Mouse (Mus musculus): ENCODE data around the gene Pomgnt1. TPM values are rescaled to one million over a fixed set of nuclear protein-coding genes. Genes with fewer than 3 reads are reported as not detected.

The Pomgnt1 gene
- total RNA-seq, 2 experiments from 2014 or later, result 69.2 to 77.9 TPM

DNA sequence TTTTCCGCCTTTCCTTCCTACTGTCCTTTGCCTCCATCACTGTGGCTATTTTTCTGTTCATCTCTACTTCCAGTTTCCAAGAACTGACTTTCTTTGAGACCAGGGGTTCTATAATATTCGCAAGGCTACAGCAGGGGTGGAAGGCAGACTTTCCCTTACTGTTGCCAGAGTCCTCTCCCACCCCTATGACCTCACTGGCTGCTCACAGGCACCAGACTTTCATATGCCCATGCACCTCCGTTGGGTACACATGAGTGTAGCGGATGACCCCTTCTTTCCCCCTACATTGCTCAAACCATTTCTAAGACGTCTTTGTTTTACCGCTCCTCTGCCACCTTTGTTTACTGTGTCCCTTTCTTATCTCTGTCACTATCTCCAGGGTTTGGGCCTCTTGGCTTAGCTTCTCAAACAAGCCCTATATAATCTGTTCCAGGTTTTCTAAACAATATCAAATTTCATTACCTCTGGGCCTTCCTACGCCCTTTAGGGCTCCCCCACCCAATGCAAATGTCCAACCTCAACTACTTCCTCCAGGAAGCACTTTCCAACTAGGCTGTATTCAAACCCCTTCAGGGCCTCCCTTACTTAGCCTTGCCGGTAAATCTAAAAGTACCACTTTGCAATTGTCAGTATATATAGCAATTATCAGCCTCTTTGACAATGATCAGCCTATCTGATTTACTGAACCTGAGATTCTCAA lies 42.2 kb downstream of the Pomgnt1 start:
- no peak for TF ChIP-seq CTCF (conservative IDR thresholded peaks at IDR 0.05)
- Histone ChIP-seq H3K27ac (no peak overlapping the region), H3K4me3 (no peak overlapping the region)
- DNase-seq (ENCODE audit: low spot score in 2 of 2), result no peak

DNA sequence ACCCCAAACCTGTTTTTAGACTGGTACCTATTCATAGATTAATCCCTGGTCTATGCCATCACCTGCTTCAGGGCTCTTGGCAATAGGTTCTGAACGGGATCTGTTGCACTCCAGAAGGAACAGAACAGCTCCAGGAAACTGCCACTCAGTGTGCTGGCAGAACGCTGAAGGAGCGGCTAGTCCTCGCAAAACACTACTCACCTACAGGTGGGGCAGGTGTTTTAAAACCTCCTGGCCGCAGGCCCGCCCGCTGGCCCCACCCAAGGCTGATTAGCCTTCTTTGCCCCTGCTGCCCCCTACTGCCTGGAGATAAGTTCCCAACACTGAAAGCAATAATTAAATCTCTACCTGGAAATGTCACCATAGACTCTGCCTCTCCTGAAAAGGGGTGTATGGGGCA lies 43.8 kb downstream of the Pomgnt1 start, which contains the start of gene Tspan1:
Tspan1 (minus strand) TSS at position 198 of the 400 bp plus-strand sequence.
- Histone ChIP-seq H3K27ac (no peak within 1 kb of the TSS), H3K4me3 (no peak within 1 kb of the TSS)
- TF ChIP-seq CTCF (conservative IDR thresholded peaks at IDR 0.05), result peak; percentile 56
- no peak for DNase-seq (ENCODE audit: low spot score in 2 of 2)

DNA sequence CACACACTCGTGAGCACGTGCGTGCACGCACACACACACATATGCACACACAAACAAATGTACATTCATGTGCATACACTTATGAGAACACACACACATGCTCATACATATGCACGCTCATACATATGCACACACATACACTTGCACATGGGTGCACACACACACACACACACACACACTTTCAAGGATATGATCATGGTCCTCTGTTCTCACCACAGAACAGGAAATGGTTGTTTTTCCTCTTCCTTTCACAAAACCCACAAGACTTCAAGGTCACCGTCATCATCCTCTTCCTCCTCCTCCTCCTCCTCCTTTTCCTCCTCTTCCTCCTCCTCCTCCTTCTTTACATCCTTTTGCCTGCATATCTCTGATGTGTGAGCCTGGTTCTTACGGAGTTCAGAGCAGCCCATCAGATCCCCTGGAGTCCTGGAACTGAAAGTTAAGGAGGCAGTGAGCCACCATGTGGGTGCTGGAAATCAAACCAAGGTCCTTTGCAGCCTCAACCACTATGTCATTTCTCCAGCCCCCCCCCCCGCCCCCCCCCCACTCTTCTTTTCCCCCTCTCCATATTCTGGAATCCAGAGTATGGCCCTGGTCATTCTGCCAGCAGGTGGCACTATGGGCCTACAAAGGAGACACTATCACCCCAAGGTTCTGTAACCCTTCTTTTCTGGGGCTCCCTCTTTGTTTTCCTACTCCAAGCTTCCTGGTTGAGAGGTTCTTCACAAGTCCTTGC lies 45.1 kb downstream of the Pomgnt1 start:
- no peak overlapping the region for H3K4me3 ChIP-seq
- H3K27ac ChIP-seq, result no peak overlapping the region
- peak in 1 of 2 experiments; percentile 76 for DNase-seq (ENCODE audit: low spot score in 2 of 2)
- TF ChIP-seq CTCF (conservative IDR thresholded peaks at IDR 0.05), result peak; percentile 78

DNA sequence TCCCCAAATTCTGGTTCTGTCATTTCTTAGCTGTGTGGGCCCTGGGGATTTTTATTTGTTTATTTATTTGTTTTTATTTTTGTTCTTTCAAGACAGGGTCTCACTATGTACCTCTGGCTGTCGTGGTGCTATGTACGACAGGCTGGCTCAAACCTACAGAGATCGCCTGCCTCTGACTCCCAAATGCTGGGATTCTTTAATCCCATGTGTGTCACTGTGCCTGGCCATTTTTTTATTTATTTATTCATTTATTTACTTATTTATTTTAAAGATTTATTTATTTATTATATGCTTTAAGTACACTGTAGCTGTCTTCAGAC lies 45.7 kb downstream of the Pomgnt1 start:
- H3K4me3 ChIP-seq, result no peak overlapping the region
- no peak for TF ChIP-seq CTCF (conservative IDR thresholded peaks at IDR 0.05)

DNA sequence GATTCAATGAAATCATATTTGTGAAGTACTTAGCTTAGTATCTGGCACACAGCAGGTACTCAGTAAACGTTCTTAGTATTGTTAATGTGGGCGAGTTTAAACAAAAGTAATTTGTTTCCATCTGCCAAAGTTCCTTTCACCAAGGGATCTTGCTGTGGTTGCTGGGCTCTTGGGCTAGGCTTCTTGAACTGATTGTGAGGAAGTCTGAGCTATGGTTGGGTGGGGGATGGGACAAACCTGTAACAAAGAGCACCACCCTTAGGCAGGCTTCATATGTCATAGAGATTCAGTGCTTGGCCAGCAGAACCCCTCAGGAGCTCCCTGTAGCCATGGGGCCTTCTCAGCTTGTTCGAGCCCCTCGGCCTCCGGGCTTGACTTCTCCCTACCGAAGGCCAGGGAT lies 49.4 kb downstream of the Pomgnt1 start, which contains the start of the genes 1700042G07Rik and Gm49337:
1700042G07Rik (plus strand) TSS at position 301 of the 400 bp plus-strand sequence.
Gm49337 (plus strand) TSS at position 313 of the 400 bp plus-strand sequence.
- DNase-seq (ENCODE audit: low spot score in 2 of 2), result no peak
- Histone ChIP-seq H3K4me3 (no peak within 1 kb of the TSS), H3K27ac (peak within 1 kb of the TSS; percentile 80; the same call in 1 of the 2 replicates)
- TF ChIP-seq CTCF (conservative IDR thresholded peaks at IDR 0.05), result no peak

More for the DNA sequence above, 45.7 kb downstream of the Pomgnt1 start:
- H3K27ac ChIP-seq, result no peak overlapping the region
- no peak for DNase-seq (ENCODE audit: low spot score in 2 of 2)

DNA sequence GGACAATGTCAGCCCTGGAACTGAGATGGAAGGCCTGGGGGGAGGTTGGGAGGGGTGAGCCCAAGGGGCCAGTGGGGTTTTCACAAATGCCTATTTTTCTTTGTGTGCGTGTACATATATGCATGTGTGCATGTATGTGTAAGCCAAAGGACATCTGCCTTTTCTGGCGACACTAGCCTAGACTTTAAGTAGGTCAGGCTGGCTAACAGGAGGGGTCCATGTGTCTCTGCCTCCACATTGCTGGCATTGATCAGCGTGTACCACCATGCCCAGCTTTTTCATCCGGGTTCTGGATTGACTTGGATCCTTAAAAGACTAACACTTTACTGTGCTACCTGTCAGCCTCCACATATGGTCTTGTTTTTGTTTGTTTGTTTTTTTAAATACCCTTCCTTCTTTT lies 50.1 kb downstream of the Pomgnt1 start:
- DNase-seq (ENCODE audit: low spot score in 2 of 2), result no peak
- H3K4me3 ChIP-seq, result no peak overlapping the region
- peak overlapping the region; percentile 80; the same call in 1 of the 2 replicates for H3K27ac ChIP-seq
- no peak for TF ChIP-seq CTCF (conservative IDR thresholded peaks at IDR 0.05)

DNA sequence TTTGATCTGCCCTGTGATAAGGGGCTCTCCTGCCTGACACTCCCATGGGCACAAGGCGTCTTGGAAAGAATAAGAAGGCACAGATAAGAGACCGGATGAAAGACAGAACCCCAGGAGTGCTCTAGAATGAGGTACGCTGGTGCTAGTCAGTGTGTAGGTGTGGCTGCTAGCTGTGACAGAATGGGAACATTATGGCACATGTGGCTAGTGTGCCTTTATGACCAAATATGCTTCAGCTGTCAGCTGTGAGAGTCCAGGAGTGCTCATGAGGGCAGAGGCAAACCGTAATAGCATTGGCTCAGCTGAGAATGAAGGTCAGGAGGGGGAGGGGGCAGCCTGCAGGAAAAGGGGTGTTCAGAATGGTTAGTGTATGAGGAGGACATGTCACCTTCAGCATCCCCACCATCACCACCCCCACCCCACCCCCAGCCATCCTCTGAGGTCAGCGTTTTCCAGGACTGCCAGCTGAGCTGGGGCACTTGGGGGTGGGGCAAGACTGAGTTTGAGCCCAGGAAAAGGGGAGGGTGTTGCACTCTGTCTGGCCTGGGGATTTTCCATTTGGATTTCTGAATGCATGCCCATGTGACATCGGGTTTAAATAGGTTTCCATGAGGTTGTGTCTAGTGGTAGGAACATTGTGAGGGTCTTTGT lies 51.0 kb downstream of the Pomgnt1 start:
- DNase-seq (ENCODE audit: low spot score in 2 of 2), result no peak
- no peak overlapping the region for H3K4me3 ChIP-seq
- H3K27ac ChIP-seq, result peak overlapping the region; percentile 80
- TF ChIP-seq CTCF (conservative IDR thresholded peaks at IDR 0.05), result no peak

DNA sequence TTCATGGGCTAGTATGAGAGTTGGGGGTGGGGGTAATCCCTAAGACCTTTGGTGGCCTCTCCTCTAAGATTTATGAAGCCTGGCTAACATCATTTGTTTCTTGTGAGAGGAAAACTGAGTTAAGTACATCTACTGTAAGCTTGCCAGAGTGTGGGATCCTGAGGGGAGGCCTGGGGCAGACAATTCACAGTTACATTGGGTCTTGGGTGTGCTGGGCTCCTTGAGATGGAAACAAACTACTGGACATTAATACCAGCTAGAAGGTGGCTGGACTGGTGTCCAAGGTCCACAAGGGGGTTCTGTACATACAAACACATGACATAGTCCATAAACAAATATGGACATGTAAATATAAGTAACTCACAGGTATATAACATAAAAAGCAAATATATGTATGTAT lies 51.5 kb downstream of the Pomgnt1 start:
- peak overlapping the region; percentile 80 for H3K27ac ChIP-seq
- no peak for TF ChIP-seq CTCF (conservative IDR thresholded peaks at IDR 0.05)
- no peak for DNase-seq (ENCODE audit: low spot score in 2 of 2)
- H3K4me3 ChIP-seq, result no peak overlapping the region

DNA sequence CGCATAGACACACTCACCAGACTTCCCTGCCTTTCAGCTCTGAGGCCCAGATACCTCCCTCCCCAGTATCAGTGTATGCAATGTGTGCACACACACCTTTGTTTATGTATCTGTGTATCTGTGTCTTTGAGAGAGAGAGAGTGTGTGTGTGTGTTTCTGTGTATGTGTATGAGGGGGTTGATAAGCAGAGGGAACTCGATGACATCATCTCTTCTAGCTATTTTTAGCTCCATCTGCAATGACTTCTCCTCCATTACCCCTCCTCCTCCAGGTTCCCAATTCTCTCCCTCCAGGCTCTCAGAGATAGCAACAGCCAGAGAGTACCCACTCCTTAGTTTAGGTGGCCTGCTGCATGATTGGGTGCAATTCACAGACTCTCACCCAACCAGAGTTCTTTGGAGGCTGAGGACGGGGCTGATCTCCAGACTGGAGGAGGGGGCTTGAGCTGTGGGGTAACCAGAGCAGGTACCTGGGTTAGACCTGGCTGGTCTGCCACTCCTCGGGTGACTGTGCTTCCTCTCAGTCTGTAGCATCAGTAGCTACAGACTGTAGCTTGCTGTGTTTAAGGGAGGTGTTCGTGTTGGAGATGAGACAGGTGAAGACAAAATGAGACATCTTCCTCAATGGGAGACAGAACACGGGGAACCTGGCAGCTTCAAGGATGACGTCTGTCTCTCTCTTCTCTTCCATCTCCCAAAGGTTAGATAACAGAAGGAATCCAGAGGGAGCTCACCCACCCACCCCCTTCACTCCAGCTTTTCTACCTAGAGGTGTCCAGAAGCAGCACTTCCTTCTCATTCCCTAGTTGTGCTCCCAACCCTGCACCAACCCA lies 52.3 kb downstream of the Pomgnt1 start:
- TF ChIP-seq CTCF (conservative IDR thresholded peaks at IDR 0.05), result no peak
- Histone ChIP-seq H3K4me3 (peak overlapping the region; percentile 44; the same call in 1 of the 2 replicates), H3K27ac (peak overlapping the region; percentile 80)
- no peak for DNase-seq (ENCODE audit: low spot score in 2 of 2)

DNA sequence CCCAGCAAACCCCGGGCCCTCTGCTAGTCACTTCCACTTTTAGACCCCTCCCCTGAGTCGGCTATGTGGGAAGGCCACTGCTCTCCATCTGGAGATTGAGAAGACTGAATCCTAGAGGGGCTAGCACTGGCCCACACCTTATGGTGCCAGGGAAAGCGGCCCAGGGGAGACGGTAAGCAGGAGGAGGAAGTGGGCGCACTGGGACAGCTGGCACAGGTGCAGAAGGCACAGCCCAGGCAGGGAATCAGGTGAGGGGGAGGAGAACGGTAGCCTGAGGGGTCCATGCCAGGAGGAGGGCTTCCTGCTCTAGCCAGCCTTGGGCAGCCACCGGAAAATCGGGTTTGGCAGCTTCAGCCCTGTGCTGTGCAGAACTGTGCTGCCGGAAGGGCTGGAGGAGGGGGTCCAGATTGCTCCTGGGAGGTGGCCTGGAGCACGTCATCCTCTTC lies 52.9 kb downstream of the Pomgnt1 start:
- no peak for TF ChIP-seq CTCF (conservative IDR thresholded peaks at IDR 0.05)
- DNase-seq (ENCODE audit: low spot score in 2 of 2), result peak; percentile 57 to 63
- peak overlapping the region; percentile 44 for H3K4me3 ChIP-seq
- H3K27ac ChIP-seq, result peak overlapping the region; percentile 80

DNA sequence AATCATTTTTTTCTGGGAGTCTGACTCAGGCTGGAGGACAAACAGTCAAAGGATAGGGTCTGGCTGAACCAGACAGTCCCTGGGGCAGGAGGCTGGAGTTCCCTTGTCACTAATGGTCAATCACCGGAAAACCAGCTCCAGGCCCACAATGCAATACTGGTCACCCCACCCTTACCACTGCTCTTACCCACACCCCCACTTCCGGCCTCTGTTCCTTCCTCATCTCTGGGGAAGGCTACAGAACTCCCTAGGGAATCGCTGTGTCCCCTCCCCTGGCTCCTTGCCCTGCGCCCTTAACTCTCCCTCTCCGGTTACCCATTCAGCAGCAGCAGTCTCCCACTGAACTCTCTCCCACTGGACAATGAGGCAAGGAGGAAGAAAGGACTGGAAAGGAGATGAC lies 53.5 kb downstream of the Pomgnt1 start:
- Histone ChIP-seq H3K27ac (peak overlapping the region; percentile 80), H3K4me3 (peak overlapping the region; percentile 44)
- no peak for TF ChIP-seq CTCF (conservative IDR thresholded peaks at IDR 0.05)
- no peak for DNase-seq (ENCODE audit: low spot score in 2 of 2)

DNA sequence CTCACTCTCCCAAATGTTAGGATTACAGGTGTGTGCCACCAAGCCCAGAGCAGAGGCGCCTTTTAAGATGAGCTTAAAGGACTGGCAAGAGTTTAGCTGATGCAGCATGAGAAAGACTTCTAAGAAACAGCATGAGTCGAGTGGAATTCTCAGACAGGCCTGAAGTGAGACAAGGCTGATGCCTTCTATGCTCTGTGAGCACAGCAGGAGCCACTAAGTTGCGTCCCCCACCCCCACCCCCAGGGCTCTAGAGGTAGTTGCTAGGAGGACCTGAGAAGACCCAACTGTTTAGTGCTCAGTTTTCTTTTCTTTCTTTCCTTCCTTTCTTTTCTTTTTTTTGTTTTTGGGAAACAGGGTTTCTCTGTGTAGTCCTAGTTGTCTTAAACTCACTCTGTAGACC lies 58.4 kb downstream of the Pomgnt1 start:
- Histone ChIP-seq H3K27ac (peak overlapping the region; percentile 36; the same call in 1 of the 2 replicates), H3K4me3 (no peak overlapping the region)
- no peak for TF ChIP-seq CTCF (conservative IDR thresholded peaks at IDR 0.05)
- DNase-seq (ENCODE audit: low spot score in 2 of 2), result no peak
